9 mouse cellular contexts compared by ENCODE assay signal in genomic region chr2:11288531-11288846, GRCm38 (mm10).
DNase-seq lines count a peak whose midpoint lies in the region; ATAC-seq and TF ChIP-seq lines count a peak whose summit lies in the region.
"Had no signal": no experiment of that assay in that cellular context is flagged by ENCODE, and none has a peak within 500 bp of the region (broad histone marks: within the 10 kb centered on the region; RNA-seq: fewer than 3 reads in every experiment).

No protein-coding gene starts in this region.

- 4% methylated on average over 7 of the region's 7 CpGs for WGBS in lung, adult 2 months
- 3% methylated on average over 7 of the region's 7 CpGs for WGBS in olfactory bulb, adult 2 months

- H3K4me3 ChIP-seq in E14TG2a.4 (replicated peaks; ENCODE audit: low read length): no peak overlapping the region
- no peak overlapping the region for H3K4me3 ChIP-seq in lung, adult 2 months (replicated peaks; ENCODE audit: extremely low read depth, low read depth, low read length)
- H3K4me3 ChIP-seq in olfactory bulb, adult 2 months (ENCODE audit: insufficient read depth, low read depth, low read length): no peak overlapping the region

- H3K4me1 ChIP-seq in E14TG2a.4 (replicated peaks; ENCODE audit: low read depth, low read length): 0 out of 2 replicates have a peak, but pooled peaks cover 6% of the 10 kb centered on the region
- no peaks in the 10 kb centered on the region for H3K4me1 ChIP-seq in lung, adult 2 months (ENCODE audit: control insufficient read depth, insufficient read depth, low read length)
- no peaks in the 10 kb centered on the region for H3K4me1 ChIP-seq in olfactory bulb, adult 2 months (ENCODE audit: control insufficient read depth, insufficient read depth, low read length)

- peak; percentile 85 for DNase-seq in brain, embryonic 14.5 days (ENCODE audit: low read depth)
- DNase-seq in heart, postnatal 10 days: peak; percentile 81 to 88
- DNase-seq in kidney, postnatal 36 days: peak; percentile 79 to 91
- peak; percentile 71 for DNase-seq in lung, adult 2 months
- peak; percentile 73 for DNase-seq in testis, postnatal 14 days (ENCODE audit: low spot score)

- peak; percentile 97 for TF ChIP-seq CTCF in E14TG2a.4 (conservative IDR thresholded peaks at IDR 0.05; ENCODE audit: low read length)
- peak; percentile 99 for TF ChIP-seq CTCF in brain, embryonic 14.5 days (IDR thresholded peaks at IDR 0.05; ENCODE audit: borderline replicate concordance, extremely low read depth, insufficient read depth, insufficient read length)
- peak; percentile 95 for TF ChIP-seq CTCF in lung, adult 2 months (IDR thresholded peaks at IDR 0.05; ENCODE audit: insufficient read depth, low read length)
- TF ChIP-seq CTCF in olfactory bulb, adult 2 months (IDR thresholded peaks at IDR 0.05; ENCODE audit: insufficient read depth, low read depth, low read length): peak; percentile 94

- no peak for TF ChIP-seq POLR2A in brain, embryonic 14.5 days (IDR thresholded peaks at IDR 0.05; ENCODE audit: borderline replicate concordance, extremely low read depth, insufficient read depth, insufficient read length, poor library complexity, severe bottlenecking)
- no peak for TF ChIP-seq POLR2A in lung, adult 2 months (IDR thresholded peaks at IDR 0.05; ENCODE audit: borderline replicate concordance, extremely low read depth, low read depth, low read length)
- TF ChIP-seq POLR2A in olfactory bulb, adult 2 months (IDR thresholded peaks at IDR 0.05; ENCODE audit: insufficient read depth, low read depth, low read length): no peak

- ATAC-seq in erythroblast, adult 5-6 weeks (replicated peaks; ENCODE audit: low FRiP score, poor library complexity, severe bottlenecking): peak; percentile 83

- H3K27me3 ChIP-seq in E14TG2a.4 (ENCODE audit: insufficient read depth, low read length): no peaks in the 10 kb centered on the region; the same call in 1 of the 2 replicates

- intact Hi-C loops in heart, postnatal 10 days (cut with DNase I): loop anchor here (1.0 kb wide), 1 partner anchor 175 kb away; no protein-coding TSS in a partner anchor

- H3K27ac ChIP-seq in olfactory bulb, adult 2 months (ENCODE audit: insufficient read depth, low read depth, low read length): no peak overlapping the region
- H3K27ac ChIP-seq: macrophage had no signal

- no peaks in the 10 kb centered on the region for H3K36me3 ChIP-seq in E14TG2a.4 (ENCODE audit: insufficient read depth, low read length)

- no peaks in the 10 kb centered on the region for H3K9me3 ChIP-seq in E14TG2a.4 (ENCODE audit: low read length)
